Mouse (Mus musculus) G1E (cell line): ENCODE measurements around the gene Celf2. TPM values are rescaled to one million over a fixed set of nuclear protein-coding genes. Genes with fewer than 3 reads are reported as not detected.

Experiments used
- ATAC-seq: 2 replicates; pipeline ENCODE4 v1.8.0; 2016; ENCODE audit warnings: mild to moderate bottlenecking; ENCODE audit not compliant: insufficient number of reproducible peaks, poor library complexity, low FRiP score, severe bottlenecking; ENCODE audit errors: extremely low read depth
- DNase-seq: peaks from one replicate; pipeline ENCODE4 v3.0.0; 2012; ENCODE audit warnings: low spot score
- H3K27me3 ChIP-seq: 2 replicates; pipeline ENCODE4 v1.6.1; 2012; ENCODE audit warnings: mild to moderate bottlenecking, low read length, inconsistent platforms; ENCODE audit not compliant: insufficient read depth
- H3K36me3 ChIP-seq: replicated peaks from 2 replicates; pipeline ENCODE3; 2012; ENCODE audit warnings: mild to moderate bottlenecking, inconsistent platforms
- H3K4me1 ChIP-seq: 2 replicates; pipeline ENCODE4 v1.6.1; 2012; ENCODE audit warnings: low read depth, low read length, inconsistent platforms, mixed read lengths; ENCODE audit not compliant: insufficient read depth
- H3K4me3 ChIP-seq: 2 replicates; pipeline ENCODE4 v1.5.1; 2012; ENCODE audit warnings: low read depth, mild to moderate bottlenecking, inconsistent platforms, low read length, moderate library complexity, mixed read lengths
- H3K9me3 ChIP-seq: replicated peaks from 2 replicates; pipeline ENCODE4 v1.6.1; 2012; ENCODE audit warnings: inconsistent platforms
- CTCF ChIP-seq: IDR thresholded peaks from 2 replicates; pipeline ENCODE4 v1.5.1; 2012; ENCODE audit warnings: low read depth, low read length, inconsistent platforms, mixed read lengths
- GATA1 ChIP-seq: IDR thresholded peaks from 2 replicates; pipeline ENCODE4 v1.6.1; 2012; ENCODE audit warnings: borderline replicate concordance, low read length, inconsistent platforms, mixed read lengths
- GATA2 ChIP-seq: IDR thresholded peaks from 2 replicates; pipeline ENCODE4 v1.6.1; 2012; ENCODE audit warnings: low read depth, low read length, inconsistent platforms, borderline replicate concordance
- POLR2AphosphoS5 ChIP-seq: IDR thresholded peaks from 2 replicates; pipeline ENCODE4 v1.6.1; 2012; ENCODE audit warnings: low read depth, low read length, inconsistent platforms; ENCODE audit not compliant: insufficient replicate concordance
- TAL1 ChIP-seq: conservative IDR thresholded peaks from 2 replicates; pipeline ENCODE4 v1.6.1; 2012; ENCODE audit warnings: low read depth, low read length, inconsistent platforms, mixed read lengths
- polyA plus RNA-seq: library from polyadenylated mRNA; stranded (reverse); fragments of >175 nt; gene quantifications from 2 replicates; pipeline ENCODE4 v1.2.3, GENCODE M21; 2012
- total RNA-seq, 2 experiments: library from RNA; stranded (forward) in 1 of 2; stranded (reverse) in 1 of 2; fragments of 200-1000 nt in 1 of 2; fragments of >200 nt in 1 of 2; fragmentation: Nextera tagmentation in 1 of 2; gene quantifications; 2 replicates each; pipeline ENCODE4 v1.2.3; 2014 to 2017

Celf2 gene
- total and polyA plus RNA-seq, 3 experiments = 0.86 to 45.1 (median 14.2) TPM

GRCm38 (mm10) chr2:7088536-7088935 is 420.8 kb downstream of the Celf2 start:
- DNase-seq (no peak), ATAC-seq (no peak)
- Histone ChIP-seq H3K9me3 (no peaks in the 10 kb centered on the region), H3K4me3 (no peak overlapping the region), H3K27me3 (no peaks in the 10 kb centered on the region), H3K36me3 (no peaks in the 10 kb centered on the region), H3K4me1 (no peaks in the 10 kb centered on the region)
- no peak for TF ChIP-seq GATA2
- TF ChIP-seq POLR2AphosphoS5 = no peak
- TF ChIP-seq TAL1 = no peak
- TF ChIP-seq GATA1 = no peak
- no peak for TF ChIP-seq CTCF

DNA sequence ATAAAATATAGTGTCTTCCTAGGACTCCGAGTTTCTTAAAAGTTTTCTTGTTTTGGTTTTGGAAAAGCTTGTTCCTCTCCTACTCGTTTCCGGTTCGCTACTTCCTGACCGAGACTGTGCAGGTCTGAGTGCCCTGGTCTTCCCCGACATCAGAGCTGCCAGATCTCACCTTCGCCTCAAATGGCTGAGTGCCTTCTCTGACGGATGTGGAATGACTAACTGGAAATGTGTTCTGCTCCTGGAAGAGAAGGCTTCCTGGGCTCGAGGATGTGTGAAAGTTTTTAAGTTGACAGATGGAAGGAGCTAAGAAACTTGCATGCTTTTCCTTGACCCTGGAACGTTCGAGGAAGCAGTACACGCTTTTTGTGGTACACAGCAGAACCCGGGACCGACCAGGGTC is 421.9 kb downstream of the Celf2 start:
- Histone ChIP-seq H3K4me3 (no peak overlapping the region), H3K4me1 (no peaks in the 10 kb centered on the region), H3K36me3 (no peaks in the 10 kb centered on the region), H3K27me3 (no peaks in the 10 kb centered on the region), H3K9me3 (no peaks in the 10 kb centered on the region)
- DNase-seq (no peak), ATAC-seq (no peak)
- TF ChIP-seq GATA2 (no peak), CTCF (no peak), TAL1 (no peak), GATA1 (no peak), POLR2AphosphoS5 (no peak)

- no peak for ATAC-seq
- H3K4me1 ChIP-seq = no peaks in the 10 kb centered on the region
Observed at GRCm38 (mm10) chr2:7083489-7084090, 425.8 kb downstream of the Celf2 start.

DNA sequence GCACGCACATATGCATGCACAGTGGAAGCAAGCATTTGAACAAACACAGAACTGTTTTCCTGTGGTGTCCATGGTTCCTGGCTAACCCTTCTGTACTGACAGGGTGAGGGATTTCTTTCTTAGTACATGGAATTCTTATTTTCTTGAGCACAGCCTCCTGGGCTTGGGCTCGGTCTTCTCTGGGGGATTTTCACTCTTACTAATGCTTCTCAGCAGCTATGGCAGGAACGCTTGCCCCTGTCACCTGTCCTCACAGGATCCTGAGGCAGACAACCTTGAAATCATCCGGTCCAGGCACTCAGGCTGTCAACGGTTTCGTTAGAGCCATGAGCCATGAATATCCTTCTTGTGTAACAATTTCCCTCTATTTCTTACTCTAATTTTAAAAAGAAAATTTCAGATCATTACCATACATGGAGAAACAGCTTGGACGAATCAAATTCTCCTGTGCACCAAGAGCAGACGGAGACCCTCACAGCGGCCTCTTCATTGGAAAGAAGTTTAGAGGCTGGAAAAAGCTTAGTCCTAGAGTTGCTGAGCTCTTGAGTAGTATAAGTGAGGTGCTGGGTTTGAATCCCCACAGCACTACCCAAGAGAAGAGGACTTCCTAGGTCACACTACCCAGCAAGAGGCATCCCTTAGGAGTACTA is 426.9 kb downstream of the Celf2 start:
- H3K9me3 ChIP-seq = no peaks in the 10 kb centered on the region
- H3K4me3 ChIP-seq = no peak overlapping the region
- no peaks in the 10 kb centered on the region; the same call in 1 of the 2 replicates for H3K27me3 ChIP-seq
- DNase-seq (no peak), ATAC-seq (no peak)
- TF ChIP-seq POLR2AphosphoS5 (no peak), CTCF (no peak), GATA1 (no peak), TAL1 (no peak), GATA2 (no peak)
- H3K36me3 ChIP-seq = no peaks in the 10 kb centered on the region
- no peaks in the 10 kb centered on the region for H3K4me1 ChIP-seq

More at GRCm38 (mm10) chr2:7083489-7084090, 425.8 kb downstream of the Celf2 start:
- TF ChIP-seq GATA1 (no peak), POLR2AphosphoS5 (no peak), TAL1 (no peak), CTCF (no peak), GATA2 (no peak)
- Histone ChIP-seq H3K4me3 (no peak overlapping the region), H3K27me3 (no peaks in the 10 kb centered on the region; the same call in 1 of the 2 replicates), H3K36me3 (no peaks in the 10 kb centered on the region), H3K9me3 (no peaks in the 10 kb centered on the region)
- DNase-seq = no peak

DNA sequence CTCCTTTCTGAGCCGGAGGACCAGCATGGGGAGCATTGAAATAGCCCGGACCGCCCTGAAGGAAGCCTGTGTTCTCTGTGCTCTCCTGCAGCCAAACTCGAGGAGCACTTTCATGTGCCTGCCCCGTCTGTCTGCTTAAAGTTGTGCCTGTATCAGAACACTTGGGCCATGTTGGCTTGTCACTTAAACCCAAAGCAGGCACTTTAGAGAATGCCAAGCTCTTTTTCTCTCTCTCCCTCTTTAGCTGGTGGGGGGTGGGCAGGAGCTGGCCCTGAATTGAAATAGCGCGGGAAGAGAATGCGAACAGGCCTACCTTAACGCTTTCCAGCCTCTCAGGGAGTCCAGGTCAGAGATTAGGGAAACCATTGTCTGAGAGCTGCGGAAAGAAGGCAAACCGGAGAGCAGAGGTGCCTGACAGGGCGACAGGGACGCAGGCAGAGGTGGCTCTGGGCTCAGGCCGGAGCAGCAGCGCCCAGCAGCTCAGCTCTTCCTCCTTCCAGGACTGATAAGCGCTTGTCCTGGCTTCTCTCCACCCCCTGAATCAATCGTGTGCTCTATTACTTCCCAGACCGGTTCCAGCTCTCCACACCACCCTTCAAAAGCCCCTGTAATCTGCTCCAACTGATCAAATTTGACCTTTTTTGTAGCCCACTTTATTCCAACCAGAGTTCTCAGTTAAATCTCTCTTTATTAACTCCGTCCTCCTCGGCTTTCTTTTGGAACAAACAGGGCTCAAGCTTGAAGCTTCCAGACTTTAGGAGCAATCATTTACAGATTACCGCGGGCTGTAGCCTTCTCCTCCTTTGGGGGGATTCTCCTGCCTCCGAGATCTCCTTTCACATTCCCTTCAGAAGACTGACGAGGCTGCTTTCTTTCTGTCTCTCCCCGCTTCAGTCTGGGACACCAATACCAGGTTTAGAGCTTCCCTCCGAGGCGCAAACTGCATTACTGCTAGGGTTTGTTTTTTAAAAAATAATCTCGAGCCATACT is 428.3 kb downstream of the Celf2 start:
- no peak overlapping the region for H3K4me3 ChIP-seq
- ATAC-seq = no peak
- no peak for TF ChIP-seq TAL1
- TF ChIP-seq POLR2AphosphoS5 = no peak
- TF ChIP-seq GATA2 = no peak
- TF ChIP-seq CTCF = no peak

DNA sequence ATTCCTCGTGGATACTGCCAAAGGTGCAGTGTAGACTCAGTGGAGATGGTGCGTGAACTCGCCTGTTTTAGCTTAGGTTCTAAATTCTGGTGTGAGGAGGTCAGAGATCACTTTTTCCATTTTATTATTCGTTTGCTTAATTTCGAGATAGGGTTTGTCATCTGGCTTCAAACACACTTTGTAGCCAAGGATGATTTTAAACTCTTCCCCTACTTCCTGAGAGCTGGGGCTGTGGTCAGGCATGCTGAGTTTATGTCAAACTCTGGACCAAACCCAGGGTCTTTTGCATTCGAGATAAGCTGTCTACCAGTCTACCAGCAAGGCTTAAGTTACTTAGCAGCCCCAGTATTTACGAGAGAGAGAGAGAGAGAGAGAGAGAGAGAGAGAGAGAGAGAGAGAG is 429.3 kb downstream of the Celf2 start:
- Histone ChIP-seq H3K4me1 (no peaks in the 10 kb centered on the region), H3K36me3 (no peaks in the 10 kb centered on the region), H3K27me3 (no peaks in the 10 kb centered on the region; the same call in 1 of the 2 replicates), H3K9me3 (no peaks in the 10 kb centered on the region), H3K4me3 (no peak overlapping the region)
- TF ChIP-seq CTCF (no peak), TAL1 (no peak), GATA1 (no peak), GATA2 (no peak), POLR2AphosphoS5 (no peak)
- ATAC-seq = no peak
- DNase-seq = no peak

More for the DNA sequence above, 428.3 kb downstream of the Celf2 start:
- DNase-seq = no peak
- Histone ChIP-seq H3K36me3 (no peaks in the 10 kb centered on the region), H3K9me3 (no peaks in the 10 kb centered on the region), H3K4me1 (no peaks in the 10 kb centered on the region), H3K27me3 (no peaks in the 10 kb centered on the region; the same call in 1 of the 2 replicates)
